Mouse (Mus musculus) neutrophil, adult 5-6 weeks (primary cell): Measurements from ENCODE around the gene Sec11a. TPM values are rescaled to one million over a fixed set of nuclear protein-coding genes. Genes with fewer than 3 reads are reported as not detected.
"Not testable (repeated sequence)": the region's sequence is repeated elsewhere in the genome, so short reads cannot be mapped to it uniquely, and the experiment has no call there.

ENCODE experiments used
- ATAC-seq: fragments of 151-379, 151-347 bp; 2 replicates; pipeline ENCODE4 v1.8.0; 2017; ENCODE audit warnings: mild to moderate bottlenecking, moderate TSS enrichment; ENCODE audit not compliant: insufficient number of reproducible peaks, poor library complexity, low FRiP score, severe bottlenecking; ENCODE audit errors: extremely low read depth
- total RNA-seq: library from RNA; stranded (forward); fragments of 200-1000 nt; gene quantifications from 2 replicates; pipeline ENCODE4 v1.2.3, GENCODE M21; 2017

Sec11a gene
- total RNA-seq, 1 experiment from 2014 or later, result 199 TPM

GRCm38 (mm10) chr7:80970913-80971312 is 23.3 kb upstream of the Sec11a start:
- no peak for ATAC-seq

GRCm38 (mm10) chr7:80962799-80963198 is 15.2 kb upstream of the Sec11a start:
- ATAC-seq, result no peak

- ATAC-seq, result no peak
Measured at GRCm38 (mm10) chr7:80959003-80959402, 11.4 kb upstream of the Sec11a start.

- ATAC-seq, result no peak
Measured at GRCm38 (mm10) chr7:80956891-80957290, 9.3 kb upstream of the Sec11a start.

GRCm38 (mm10) chr7:80954251-80954650 is 6.7 kb upstream of the Sec11a start:
- no peak for ATAC-seq

GRCm38 (mm10) chr7:80952140-80952539 is 4.6 kb upstream of the Sec11a start:
- ATAC-seq, result no peak

GRCm38 (mm10) chr7:80951461-80951860 is 3.9 kb upstream of the Sec11a start:
- no peak for ATAC-seq

- ATAC-seq, result no peak
Measured at GRCm38 (mm10) chr7:80939808-80940207, 7.8 kb downstream of the Sec11a start.

GRCm38 (mm10) chr7:80937304-80937666 is 10.3 kb downstream of the Sec11a start:
- not testable (repeated sequence) for ATAC-seq

- not testable (repeated sequence) for ATAC-seq
Measured at GRCm38 (mm10) chr7:80936617-80937303, 10.8 kb downstream of the Sec11a start.

- ATAC-seq, result no peak
Measured at GRCm38 (mm10) chr7:80935834-80936233, 11.7 kb downstream of the Sec11a start.

- no peak for ATAC-seq
Measured at GRCm38 (mm10) chr7:80932777-80933176, 14.8 kb downstream of the Sec11a start.

GRCm38 (mm10) chr7:80931618-80932207 is 15.9 kb downstream of the Sec11a start:
- no peak for ATAC-seq

GRCm38 (mm10) chr7:80923165-80923564 is 24.4 kb downstream of the Sec11a start:
- ATAC-seq, result no peak

GRCm38 (mm10) chr7:80919647-80920008 is 28.0 kb downstream of the Sec11a start:
- ATAC-seq, result no peak

GRCm38 (mm10) chr7:80918982-80919646 is 28.5 kb downstream of the Sec11a start:
- ATAC-seq, result peak; percentile 74

GRCm38 (mm10) chr7:80917916-80918465 is 29.6 kb downstream of the Sec11a start:
- ATAC-seq, result no peak

GRCm38 (mm10) chr7:80912496-80912895 is 35.1 kb downstream of the Sec11a start:
- ATAC-seq, result no peak

- no peak for ATAC-seq
Measured at GRCm38 (mm10) chr7:80911053-80911452, 36.5 kb downstream of the Sec11a start.

GRCm38 (mm10) chr7:80904921-80905515 is 42.6 kb downstream of the Sec11a start, which contains the start of gene Nmb:
Gene Nmb (minus strand): TSS chr7:80905076.
- ATAC-seq, result no peak
